Mouse (Mus musculus): ENCODE data around the gene Avl9. TPM values are rescaled to one million over a fixed set of nuclear protein-coding genes. Genes with fewer than 3 reads are reported as not detected.

Avl9 gene
- 1 to 10 TPM; 3.8 to 4.5 TPM for total RNA-seq (2021)
- long read RNA-seq, experiment 1, partial matches to known transcripts = 1 of 1 reads
- long read RNA-seq, experiment 1, other reads (novel, unspliced or antisense) = 0 of 1 reads
- long read RNA-seq, experiment 2, full-length matches to known transcripts = 1 of 2 reads
- long read RNA-seq, experiment 2, partial matches to known transcripts = 0 of 2 reads
- long read RNA-seq, experiment 2, other reads (novel, unspliced or antisense) = 1 of 2 reads

- H3K27ac ChIP-seq = peak within 1 kb of the TSS; percentile 97
- peak within 1 kb of the TSS; percentile 91 for H3K4me3 ChIP-seq
- peak; percentile 98 for DNase-seq
- TF ChIP-seq CTCF (IDR thresholded peaks at IDR 0.05) = peak; percentile 91
- intact Hi-C loops (cut with DNase I) = loop anchor here (2.0 to 5.0 kb wide), 2 partner anchors 82 to 208 kb away; partner anchors contain the start of genes Kbtbd2, Nt5c3 and Vmn1r4
Observed at GRCm38 (mm10) chr6:56714574-56715269, at the start of gene Avl9. TSS of gene Avl9 (plus strand) at chr6:56714899.

- no peak for TF ChIP-seq CTCF (IDR thresholded peaks at IDR 0.05)
- Histone ChIP-seq H3K4me3 (no peak overlapping the region), H3K27ac (no peak overlapping the region)
- intact Hi-C loops (cut with DNase I) = no loop called here
- DNase-seq = no peak
Observed at GRCm38 (mm10) chr6:56688238-56688637, 26.5 kb upstream of the Avl9 start.

- peak; percentile 57 for DNase-seq
- peak; percentile 80 for TF ChIP-seq CTCF (IDR thresholded peaks at IDR 0.05)
- no peak overlapping the region for H3K27ac ChIP-seq
- no peak overlapping the region for H3K4me3 ChIP-seq
- intact Hi-C loops (cut with DNase I) = loop anchor here (2.0 kb wide), 2 partner anchors 210 to 624 kb away; no protein-coding TSS in a partner anchor
Observed at GRCm38 (mm10) chr6:56691205-56691604, 23.5 kb upstream of the Avl9 start.

GRCm38 (mm10) chr6:56692445-56692844 is 22.3 kb upstream of the Avl9 start:
- H3K4me3 ChIP-seq = no peak overlapping the region
- H3K27ac ChIP-seq = no peak overlapping the region
- intact Hi-C loops (cut with DNase I) = no loop called here
- TF ChIP-seq CTCF (IDR thresholded peaks at IDR 0.05) = no peak
- DNase-seq = no peak

- H3K4me3 ChIP-seq = peak within 1 kb of the TSS; percentile 100
- peak within 1 kb of the TSS; percentile 84 for H3K27ac ChIP-seq
- DNase-seq = peak; percentile 85
- intact Hi-C loops (cut with DNase I) = no loop called here
- TF ChIP-seq CTCF (IDR thresholded peaks at IDR 0.05) = no peak
Observed at GRCm38 (mm10) chr6:56703931-56704900, 10.5 kb upstream of the Avl9 start, which contains the start of gene Lsm5. TSS of gene Lsm5 (minus strand) at chr6:56704710.

- Histone ChIP-seq H3K27ac (peak overlapping the region; percentile 97), H3K4me3 (peak overlapping the region; percentile 91)
- intact Hi-C loops (cut with DNase I) = loop anchor here (2.0 to 5.0 kb wide), 2 partner anchors 83 to 208 kb away; partner anchors contain the start of genes Kbtbd2, Nt5c3 and Vmn1r4
- no peak for TF ChIP-seq CTCF (IDR thresholded peaks at IDR 0.05)
- DNase-seq = no peak
Observed at GRCm38 (mm10) chr6:56714186-56714573, 519 bp upstream of the Avl9 start.

GRCm38 (mm10) chr6:56715270-56715666 is 569 bp downstream of the Avl9 start:
- no peak for TF ChIP-seq CTCF (IDR thresholded peaks at IDR 0.05)
- intact Hi-C loops (cut with DNase I) = loop anchor here (2.0 kb wide), 1 partner anchor 82 kb away; the partner anchor contains the start of gene Kbtbd2
- Histone ChIP-seq H3K4me3 (peak overlapping the region; percentile 91), H3K27ac (peak overlapping the region; percentile 97)
- DNase-seq = no peak

GRCm38 (mm10) chr6:56719071-56719470 is 4.4 kb downstream of the Avl9 start:
- no peak for TF ChIP-seq CTCF (IDR thresholded peaks at IDR 0.05)
- DNase-seq = no peak
- intact Hi-C loops (cut with DNase I) = no loop called here

GRCm38 (mm10) chr6:56720877-56721276 is 6.2 kb downstream of the Avl9 start:
- H3K4me3 ChIP-seq = no peak overlapping the region
- H3K27ac ChIP-seq = no peak overlapping the region
- intact Hi-C loops (cut with DNase I) = no loop called here
- DNase-seq = no peak
- no peak for TF ChIP-seq CTCF (IDR thresholded peaks at IDR 0.05)

More at GRCm38 (mm10) chr6:56719071-56719470, 4.4 kb downstream of the Avl9 start:
- no peak overlapping the region for H3K4me3 ChIP-seq
- no peak overlapping the region for H3K27ac ChIP-seq

- intact Hi-C loops (cut with DNase I) = no loop called here
- TF ChIP-seq CTCF (IDR thresholded peaks at IDR 0.05) = no peak
- no peak for DNase-seq
- Histone ChIP-seq H3K27ac (no peak overlapping the region), H3K4me3 (no peak overlapping the region)
Observed at GRCm38 (mm10) chr6:56732545-56732944, 17.8 kb downstream of the Avl9 start.

GRCm38 (mm10) chr6:56745950-56746543 is 31.3 kb downstream of the Avl9 start:
- Histone ChIP-seq H3K27ac (no peak overlapping the region), H3K4me3 (no peak overlapping the region)
- intact Hi-C loops (cut with DNase I) = no loop called here
- DNase-seq = no peak
- TF ChIP-seq CTCF (IDR thresholded peaks at IDR 0.05) = no peak

- Histone ChIP-seq H3K4me3 (no peak overlapping the region), H3K27ac (no peak overlapping the region)
- no peak for DNase-seq
- TF ChIP-seq CTCF (IDR thresholded peaks at IDR 0.05) = no peak
- intact Hi-C loops (cut with DNase I) = no loop called here
Observed at GRCm38 (mm10) chr6:56753719-56754118, 39.0 kb downstream of the Avl9 start.

Data from gastrocnemius, adult 2 months (tissue).